Mouse (Mus musculus) MEL (cell line): ENCODE measurements around the gene Lypd1.

Source experiments
- CTCF ChIP-seq, 3 experiments: IDR thresholded peaks in 2 of 3; conservative IDR thresholded peaks in 1 of 3; 2 replicates each; pipeline ENCODE4 v1.5.1; 2011 to 2012; ENCODE audit warnings: low read length in 3 of 3, low read depth in 2 of 3, mild to moderate bottlenecking in 2 of 3, improper control_type of control experiment in 1 of 3, inconsistent platforms in 1 of 3, mixed read lengths in 1 of 3, moderate library complexity in 1 of 3; ENCODE audit not compliant: control insufficient read depth in 1 of 3, insufficient read depth in 1 of 3, poor library complexity in 1 of 3, severe bottlenecking in 1 of 3
- POLR2A ChIP-seq, 2 experiments: IDR thresholded peaks; 2 replicates each; pipeline ENCODE4 v1.6.1; 2011 to 2012; ENCODE audit warnings: low read length in 2 of 2, mild to moderate bottlenecking in 2 of 2, control low read depth in 1 of 2, improper control_type of control experiment in 1 of 2, low read depth in 1 of 2, moderate library complexity in 1 of 2; ENCODE audit not compliant: control insufficient read depth in 1 of 2, insufficient read depth in 1 of 2, poor library complexity in 1 of 2
- USF1 ChIP-seq: IDR thresholded peaks from 2 replicates; pipeline ENCODE4 v1.6.1; 2014; ENCODE audit warnings: low read depth, mild to moderate bottlenecking, inconsistent platforms, low read length, improper control_type of control experiment, moderate library complexity

- TF ChIP-seq POLR2A (IDR thresholded peaks at IDR 0.05; ENCODE audit: control insufficient read depth in 1 of 2, insufficient read depth in 1 of 2, low read depth in 1 of 2, low read length in 2 of 2, poor library complexity in 1 of 2) (no peak), CTCF (IDR thresholded peaks at IDR 0.05 in 2 of 3, conservative IDR thresholded peaks at IDR 0.05 in 1 of 3; ENCODE audit: control insufficient read depth in 1 of 3, insufficient read depth in 1 of 3, low read depth in 2 of 3, low read length in 3 of 3, poor library complexity in 1 of 3, severe bottlenecking in 1 of 3) (no peak), USF1 (no peak)
Measured at GRCm38 (mm10) chr1:125858631-125859030, 54.3 kb downstream of the Lypd1 start.
